Comparison of ENCODE assay signal across 9 mouse cellular contexts in genomic region chr12:55447396-55447760, GRCm38 (mm10). TPM values are rescaled to one million over a fixed set of nuclear protein-coding genes. Genes with fewer than 3 reads are reported as not detected.
A peak's percentile ranks its signal among the peaks of the same experiment; 100 is the strongest.
DNase-seq lines count a peak whose midpoint lies in the region; ATAC-seq and TF ChIP-seq lines count a peak whose summit lies in the region.
"Had no signal": no experiment of that assay in that cellular context is flagged by ENCODE, and none has a peak within 500 bp of the region (broad histone marks: within the 10 kb centered on the region; RNA-seq: fewer than 3 reads in every experiment).

No protein-coding gene starts in this region.

- no peaks in the 10 kb centered on the region for H3K79me2 ChIP-seq in macrophage (ENCODE audit: inconsistent target)

- ATAC-seq in forebrain, postnatal 0 days = no peak

- TF ChIP-seq CTCF in kidney, adult 2 months (conservative IDR thresholded peaks at IDR 0.05; ENCODE audit: insufficient read depth, insufficient read length, low read depth, low read length) = no peak
- TF ChIP-seq CTCF in forebrain, postnatal 0 days (IDR thresholded peaks at IDR 0.05; ENCODE audit: low read depth) = no peak

- peak overlapping the region; percentile 47; the same call in 1 of the 2 replicates for H3K27ac ChIP-seq in kidney, adult 2 months (ENCODE audit: insufficient read depth, low read depth, low read length)
- H3K27ac ChIP-seq in brown adipose tissue, adult 24 weeks (replicated peaks; ENCODE audit: low read depth, low read length) = peak overlapping the region; percentile 73
- H3K27ac ChIP-seq in forebrain, postnatal 0 days (ENCODE audit: low read depth, low read length) = peak overlapping the region; percentile 84
- H3K27ac ChIP-seq in macrophage = 0 out of 2 replicates have a peak overlapping the region, but pooled peaks have one; percentile 27

- no peaks in the 10 kb centered on the region for H3K27me3 ChIP-seq in kidney, adult 2 months (replicated peaks; ENCODE audit: control insufficient read depth, insufficient read depth, low read length)
- H3K27me3 ChIP-seq in forebrain, postnatal 0 days (ENCODE audit: insufficient read depth, low read length) = no peaks in the 10 kb centered on the region

- no peak overlapping the region for H3K4me2 ChIP-seq in forebrain, postnatal 0 days (ENCODE audit: low read depth)

- H3K4me1 ChIP-seq in kidney, adult 2 months (ENCODE audit: control insufficient read depth, insufficient read depth, low read length) = peaks cover 20% of the 10 kb centered on the region
- peaks cover 38% of the 10 kb centered on the region for H3K4me1 ChIP-seq in brown adipose tissue, adult 24 weeks (ENCODE audit: control insufficient read depth, insufficient read depth, insufficient read length, low read length)
- peaks cover 24% of the 10 kb centered on the region for H3K4me1 ChIP-seq in forebrain, postnatal 0 days (ENCODE audit: insufficient read depth)

- no peak for TF ChIP-seq POLR2A in kidney, adult 2 months (IDR thresholded peaks at IDR 0.05; ENCODE audit: low read depth, low read length)

- H3K36me3 ChIP-seq in kidney, adult 2 months (ENCODE audit: control insufficient read depth, insufficient read depth, low read length) = no peaks in the 10 kb centered on the region
- no peaks in the 10 kb centered on the region for H3K36me3 ChIP-seq in forebrain, postnatal 0 days (ENCODE audit: insufficient read depth)
- no peaks in the 10 kb centered on the region for H3K36me3 ChIP-seq in macrophage (ENCODE audit: inconsistent target)
- H3K36me3 ChIP-seq: G1E had no signal

- H3K4me3 ChIP-seq in kidney, adult 2 months (ENCODE audit: insufficient read depth, low read depth, low read length) = no peak overlapping the region
- no peak overlapping the region for H3K4me3 ChIP-seq in brown adipose tissue, adult 24 weeks (ENCODE audit: insufficient read depth, low read depth, low read length)
- no peak overlapping the region for H3K4me3 ChIP-seq in forebrain, postnatal 0 days (ENCODE audit: low read depth, low read length)
- no peak overlapping the region for H3K4me3 ChIP-seq in macrophage (ENCODE audit: inconsistent target)

- WGBS in kidney, adult 2 months = 68% methylated on average over 11 of the region's 11 CpGs
- 70% methylated on average over 11 of the region's 11 CpGs for WGBS in forebrain, postnatal 0 days
- 51% methylated on average over 11 of the region's 11 CpGs for WGBS in macrophage (ENCODE audit: missing documents)

- no peaks in the 10 kb centered on the region for H3K9me3 ChIP-seq in forebrain, postnatal 0 days (ENCODE audit: low read length)
- H3K9me3 ChIP-seq: G1E had no signal

- H3K9ac ChIP-seq in forebrain, postnatal 0 days = no peak overlapping the region

- DNase-seq in kidney, adult 2 months = no peak
- DNase-seq in kidney, adult 18-20 months = no peak
- no peak for DNase-seq in forebrain, postnatal 0 days
- DNase-seq in layer of hippocampus, postnatal 10 days (ENCODE audit: low spot score in 2 of 2) = no peak
- no peak for DNase-seq in left cerebral cortex, adult 9 months (ENCODE audit: low spot score in 2 of 2)
- no peak for DNase-seq in testis, postnatal 14 days (ENCODE audit: low spot score)

RNA-seq across cellular contexts. Expression of gene Nfkbia, which starts 45.1 kb away (rescaled TPM):
- polyA plus RNA-seq in kidney, adult 2 months (2012; rRNA removed) = 90.0 and 93.3 TPM in 2 replicates
- 29.4 and 35.2 TPM in 2 replicates for polyA plus RNA-seq in brown adipose tissue, adult 24 weeks (2012; ENCODE audit: insufficient read depth, insufficient read length, missing spikeins)
- total RNA-seq in forebrain, postnatal 0 days (2014; rRNA removed) = 43.5 and 48.2 TPM in 2 replicates
- 61.9 and 75.8 TPM in 2 replicates for polyA plus RNA-seq in forebrain, postnatal 0 days (2015; fragmentation: Nextera tagmentation; extraction: Ambion mirVana)
- total RNA-seq in macrophage (2018; cell fraction: chromatin; rRNA removed) = 1,000 to 10,000 TPM in 13 of 26 experiments, 100 to 1,000 TPM in 11, 10 to 100 TPM in 2; 42.1 to 2,520 (median 1,089) TPM
- 1,000 to 10,000 TPM in 14 of 26 experiments, 100 to 1,000 TPM in 10, 10 to 100 TPM in 2; 49.8 to 3,343 (median 1,043) TPM for total RNA-seq in macrophage (2018; cell fraction: cytosol; rRNA removed)
- 1,000 to 10,000 TPM in 19 of 26 experiments, 100 to 1,000 TPM in 6, 10 to 100 TPM in 1; 39.2 to 3,429 (median 1,688) TPM for total RNA-seq in macrophage (2018; cell fraction: nucleus; rRNA removed)
- polyA plus RNA-seq in macrophage (2018) = 33.4 to 92.7 TPM (median 64.6 TPM) in 3 replicates
- 10 to 100 TPM; 34.0 to 43.0 TPM for total RNA-seq in layer of hippocampus, postnatal 10 days (2021)

Comparison
In these comparisons a context has a peak if more than half of its experiments do, and no peak if none do; other contexts are left out.
1. H3K27ac ChIP-seq: peak in every context shown above with its lines; median percentile 84 in forebrain, postnatal 0 days; 73 in brown adipose tissue, adult 24 weeks; 47 in kidney, adult 2 months; 27 in macrophage.